Mouse (Mus musculus) c-Kit-negative CD71-positive TER-119-positive erythroid progenitor cells, embryonic 14.5 days (primary cell): ENCODE results near the gene Icam1.

Experiments used
- DNase-seq: peaks from one replicate; pipeline ENCODE4 v3.0.0-alpha.2; 2013; ENCODE audit warnings: low read depth, low spot score

The Icam1 gene

DNA sequence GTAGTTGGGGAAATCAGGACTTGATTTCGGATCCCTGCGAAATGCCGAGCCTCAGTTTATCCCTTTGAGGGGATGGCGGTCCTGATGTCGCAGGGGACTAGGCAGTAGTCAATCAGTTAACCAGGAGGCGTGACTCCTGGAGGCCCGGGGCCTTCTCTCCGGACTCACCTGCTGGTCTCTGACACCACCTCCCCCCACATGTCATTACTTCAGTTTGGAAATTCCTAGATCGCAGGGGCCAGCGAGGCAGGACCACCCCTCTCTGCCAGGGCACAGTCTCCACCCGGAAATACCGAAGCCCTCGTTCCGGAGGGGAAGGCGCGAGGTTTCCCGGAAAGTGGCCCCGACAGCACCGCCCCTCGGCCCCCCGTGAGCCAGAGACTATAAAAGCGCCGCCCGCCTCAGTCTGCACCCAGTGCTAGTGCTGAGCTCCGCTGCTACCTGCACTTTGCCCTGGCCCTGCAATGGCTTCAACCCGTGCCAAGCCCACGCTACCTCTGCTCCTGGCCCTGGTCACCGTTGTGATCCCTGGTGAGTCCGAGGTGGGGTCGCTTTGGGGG lies at the start of gene Icam1:
Gene Icam1, plus strand, starts transcription at position 415 of the 560 bp plus-strand sequence.
- no peak for DNase-seq

DNA sequence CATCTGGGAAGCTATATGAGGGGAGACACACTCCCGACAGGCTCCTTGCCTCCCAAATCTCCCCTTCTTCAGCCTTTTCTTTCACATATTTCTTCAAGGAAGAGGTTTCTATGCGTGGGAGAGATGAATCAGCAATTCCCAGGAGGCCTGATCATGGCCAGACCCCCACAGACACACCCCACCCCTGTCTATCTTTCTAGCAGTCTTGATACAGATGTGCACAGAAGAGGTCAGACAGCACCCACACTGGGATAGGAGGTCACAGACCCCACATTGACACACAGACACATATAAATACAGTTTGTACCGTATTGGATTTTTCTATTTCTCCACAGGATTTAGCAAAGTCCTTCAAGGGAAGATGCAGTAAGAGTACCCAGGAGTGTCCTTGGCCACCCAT lies 49.8 kb upstream of the Icam1 start:
- DNase-seq = no peak

DNA sequence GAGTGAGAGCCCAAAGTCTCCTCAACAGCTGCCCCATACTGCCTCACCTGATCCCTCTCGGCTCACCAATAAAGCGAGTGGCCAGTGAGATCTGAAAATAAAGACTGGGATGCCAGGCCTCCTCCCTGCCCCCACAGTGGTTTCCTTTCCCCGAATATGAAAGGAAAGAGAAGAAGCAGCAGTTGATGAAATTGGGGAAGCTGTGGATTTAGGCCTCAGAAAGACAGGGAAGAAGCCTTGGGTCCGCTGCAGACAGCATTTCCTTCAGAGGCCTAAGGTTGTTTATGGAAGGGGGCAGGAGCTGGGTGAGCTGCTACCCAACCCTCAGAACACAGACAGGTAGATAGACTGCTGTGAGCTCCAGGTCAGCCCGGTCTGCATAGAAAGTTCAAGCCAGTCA lies 49.0 kb upstream of the Icam1 start:
- DNase-seq = no peak

DNA sequence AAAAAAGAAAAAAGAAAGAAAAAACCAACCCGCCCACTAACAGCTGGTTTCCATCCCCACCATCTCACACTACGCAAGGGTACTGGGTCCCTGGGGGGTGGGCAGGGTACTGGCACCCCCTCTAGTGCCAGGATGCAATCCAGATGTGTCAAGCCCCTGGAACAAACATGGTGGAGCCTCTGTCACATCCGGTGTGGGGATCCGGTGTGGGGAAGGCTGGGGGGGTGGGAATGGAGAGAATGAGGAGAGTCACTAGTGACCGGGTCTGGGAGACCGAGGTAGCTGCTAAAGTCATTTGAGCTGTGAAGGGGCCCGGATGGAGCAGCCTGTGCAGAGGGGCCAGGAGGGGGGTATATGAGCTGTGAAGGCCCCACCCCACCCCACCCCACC lies 44.0 kb upstream of the Icam1 start:
- no peak for DNase-seq

DNA sequence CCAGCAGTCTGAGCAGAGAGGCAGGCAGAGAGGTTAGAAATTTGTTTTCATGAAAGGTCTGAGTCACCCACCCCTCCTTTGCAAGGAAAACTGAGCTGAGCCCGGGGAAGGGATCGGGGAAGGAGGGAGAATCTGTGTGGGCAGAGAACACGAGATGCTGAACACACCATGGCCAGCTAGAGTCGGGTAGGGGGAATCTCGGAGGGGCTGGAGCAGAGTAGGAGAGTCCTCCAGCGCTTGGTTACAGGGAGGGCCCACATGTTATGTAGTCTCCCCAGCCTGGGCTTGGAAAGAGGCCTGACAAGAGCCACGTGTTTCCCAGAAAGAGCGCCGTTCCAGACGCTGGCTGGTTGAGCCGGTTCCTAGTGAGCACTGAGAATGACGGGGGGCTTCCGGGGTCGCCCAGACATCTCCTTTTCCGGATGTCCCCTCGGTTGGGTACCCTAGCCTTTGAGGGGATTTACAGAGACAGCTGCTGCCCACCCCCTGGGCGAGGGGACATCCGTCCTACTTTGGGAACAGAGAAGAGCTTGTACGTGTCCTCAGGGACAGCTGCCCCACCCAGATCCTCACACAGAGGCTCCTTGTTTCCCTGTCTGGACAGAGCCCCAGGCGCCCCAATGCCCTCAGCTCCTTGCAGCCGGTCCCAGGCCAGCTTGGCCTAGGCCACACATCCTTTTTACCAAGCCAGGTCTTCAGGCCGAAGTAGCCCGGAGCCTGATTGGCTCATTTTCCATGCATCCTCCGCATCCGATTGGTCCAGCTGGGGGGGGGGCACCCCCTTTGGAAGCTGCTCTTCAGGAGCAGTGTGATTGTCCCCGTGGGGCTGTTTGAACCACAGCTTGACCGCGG lies 43.4 kb upstream of the Icam1 start:
- no peak for DNase-seq

DNA sequence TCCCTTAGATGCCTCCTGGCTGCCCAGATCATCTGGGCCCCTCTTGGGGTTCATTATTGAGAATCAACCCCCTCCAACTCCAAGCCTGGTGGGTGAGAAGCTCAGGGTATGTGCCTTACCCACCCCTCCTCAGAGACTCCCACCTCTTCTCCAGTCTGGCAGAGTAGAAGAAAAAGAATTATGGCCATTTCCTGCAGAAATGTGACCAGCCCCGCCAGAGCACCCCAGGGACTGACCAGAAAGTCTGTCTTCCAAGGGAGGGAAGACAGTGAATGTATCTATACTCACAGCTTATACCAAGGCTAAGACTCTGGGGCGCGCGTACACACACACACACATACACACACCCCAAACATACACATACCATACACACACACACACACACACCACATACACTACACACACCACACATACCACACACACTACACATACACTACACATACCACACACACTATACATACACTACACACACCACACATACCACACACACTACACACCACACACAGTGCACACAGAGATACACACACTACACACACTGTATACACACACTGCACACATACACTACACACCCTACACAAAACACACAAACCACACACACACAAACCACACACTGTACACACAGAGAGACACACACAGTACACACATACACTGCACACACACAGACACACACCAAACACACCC lies 42.6 kb upstream of the Icam1 start:
- no peak for DNase-seq

DNA sequence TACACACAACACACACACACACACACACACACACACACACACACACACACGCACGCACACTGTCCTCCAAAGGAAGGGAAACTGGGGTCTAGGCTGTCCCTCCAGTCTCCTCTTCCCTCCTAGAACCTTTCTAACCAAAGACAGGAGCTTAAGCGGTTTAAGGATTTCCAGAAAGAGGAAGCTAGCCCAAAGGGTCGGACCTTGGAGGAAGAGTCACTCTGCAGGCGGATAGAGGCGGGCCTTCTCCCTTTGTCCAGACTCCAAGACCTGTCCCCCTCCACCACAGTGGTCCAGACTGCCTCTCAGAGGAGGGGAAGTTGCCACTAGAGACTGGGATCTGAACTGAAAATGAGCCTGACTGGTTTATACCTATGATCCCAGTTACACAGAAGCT lies 42.1 kb upstream of the Icam1 start:
- no peak for DNase-seq

DNA sequence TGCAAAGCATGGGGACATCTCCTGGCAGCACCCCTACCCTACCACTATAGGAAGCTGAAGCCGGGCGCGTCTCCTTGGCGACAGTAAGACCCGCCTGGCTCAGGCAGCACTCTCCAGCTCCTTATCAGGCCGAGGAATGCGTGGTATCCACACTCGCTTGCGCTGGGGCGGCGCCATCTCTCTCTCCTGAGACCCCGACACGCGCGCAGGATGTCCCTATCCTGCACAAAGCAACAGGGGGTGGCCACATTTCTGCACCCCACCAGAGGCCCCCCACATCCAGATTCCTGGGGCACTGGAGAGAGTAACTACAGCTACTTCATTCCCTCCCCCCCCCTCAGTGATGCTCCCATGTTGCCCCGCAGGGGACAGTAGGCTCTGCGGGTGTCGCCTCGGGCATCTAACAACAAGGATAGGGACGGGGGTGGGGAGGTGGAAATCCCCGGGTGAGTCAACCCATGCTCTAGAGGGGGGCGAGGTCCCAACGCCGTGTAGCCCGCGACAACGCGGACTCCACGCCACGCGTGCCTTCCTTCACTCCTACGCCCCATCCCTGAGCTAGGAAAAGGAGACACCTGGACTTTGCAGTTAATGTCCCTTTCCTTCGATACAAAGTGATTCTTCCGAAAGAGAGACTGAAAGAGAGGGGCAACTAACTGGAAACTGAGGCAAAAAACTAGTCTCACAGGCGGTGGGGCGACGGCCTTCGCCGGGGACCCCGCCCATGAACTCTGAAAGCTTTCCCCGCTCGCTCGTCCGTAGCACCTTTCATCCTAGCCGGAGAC lies 40.2 kb upstream of the Icam1 start:
- no peak for DNase-seq

DNA sequence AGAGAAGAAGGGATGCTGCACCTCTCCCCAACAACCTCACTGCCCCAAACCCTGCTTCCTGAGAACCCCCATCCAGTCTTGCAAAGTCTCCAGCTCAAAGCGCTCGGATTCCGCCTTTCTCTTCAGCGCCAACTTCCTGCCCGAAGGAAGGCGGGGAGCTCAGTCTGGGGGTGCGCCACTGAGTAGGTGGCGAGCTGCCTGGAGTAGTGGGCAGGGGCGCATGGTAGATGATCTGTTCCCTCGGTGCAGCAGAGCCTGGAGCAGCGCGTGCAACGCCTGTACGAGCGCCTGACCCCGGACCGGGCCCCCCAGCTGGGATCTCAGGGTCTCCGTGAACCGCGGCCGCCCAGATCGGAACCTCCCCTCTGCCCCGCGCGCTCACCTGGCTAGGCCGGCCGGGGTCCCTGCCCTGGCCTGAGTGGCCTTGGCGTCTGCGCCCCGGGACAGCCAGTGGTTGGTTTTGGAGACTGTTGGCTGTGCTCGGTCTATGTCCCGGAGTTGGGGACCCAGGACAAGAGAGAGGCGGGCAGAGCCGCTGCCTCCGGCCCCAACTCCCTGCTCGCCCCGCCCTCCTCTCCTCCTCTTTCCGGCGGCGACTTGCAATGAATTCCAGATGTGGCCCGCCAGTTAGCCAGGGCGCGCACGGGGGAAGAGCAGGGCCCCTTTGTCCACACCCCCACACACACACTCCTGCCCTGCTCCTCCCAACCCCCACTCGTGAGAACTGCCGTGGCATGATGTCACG lies 39.4 kb upstream of the Icam1 start, which contains the start of gene S1pr2:
Gene S1pr2, minus strand, starts transcription at position 566 of the 745 bp plus-strand sequence.
- peak; percentile 16 for DNase-seq

DNA sequence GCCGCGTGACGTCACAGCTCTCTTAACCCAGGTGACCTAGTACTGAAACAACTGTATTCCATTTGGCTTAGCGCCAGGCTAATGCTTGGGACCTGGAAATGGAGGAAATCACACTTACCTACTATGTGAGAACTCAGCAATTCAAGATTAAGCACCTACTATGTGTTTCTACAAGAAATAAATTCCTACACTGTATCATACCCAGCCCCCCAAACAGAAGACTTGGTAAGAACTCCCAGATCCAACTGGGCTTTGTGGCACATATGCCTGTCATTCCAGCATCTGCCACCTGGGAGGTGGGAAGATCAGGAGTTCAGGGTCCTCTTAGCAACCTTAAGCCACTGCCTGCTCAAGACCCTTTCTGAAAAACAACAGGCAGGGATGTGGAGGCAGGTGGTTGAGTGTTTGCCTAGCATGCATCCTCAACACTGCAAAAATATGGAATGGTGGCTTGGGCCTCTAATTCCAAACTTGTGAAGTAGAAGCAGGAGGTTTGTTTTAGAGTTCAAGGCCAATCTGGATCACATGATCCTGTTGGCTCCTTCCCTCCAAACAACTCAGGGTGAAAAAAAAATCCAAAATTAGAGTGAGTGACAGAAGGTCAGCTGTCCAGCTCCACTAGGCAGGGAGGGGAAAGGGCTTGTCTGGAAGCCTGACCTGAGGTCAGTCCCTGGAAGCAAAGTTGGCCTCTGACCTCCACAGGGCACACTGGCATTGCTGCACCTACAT lies 38.7 kb upstream of the Icam1 start:
- DNase-seq = no peak

DNA sequence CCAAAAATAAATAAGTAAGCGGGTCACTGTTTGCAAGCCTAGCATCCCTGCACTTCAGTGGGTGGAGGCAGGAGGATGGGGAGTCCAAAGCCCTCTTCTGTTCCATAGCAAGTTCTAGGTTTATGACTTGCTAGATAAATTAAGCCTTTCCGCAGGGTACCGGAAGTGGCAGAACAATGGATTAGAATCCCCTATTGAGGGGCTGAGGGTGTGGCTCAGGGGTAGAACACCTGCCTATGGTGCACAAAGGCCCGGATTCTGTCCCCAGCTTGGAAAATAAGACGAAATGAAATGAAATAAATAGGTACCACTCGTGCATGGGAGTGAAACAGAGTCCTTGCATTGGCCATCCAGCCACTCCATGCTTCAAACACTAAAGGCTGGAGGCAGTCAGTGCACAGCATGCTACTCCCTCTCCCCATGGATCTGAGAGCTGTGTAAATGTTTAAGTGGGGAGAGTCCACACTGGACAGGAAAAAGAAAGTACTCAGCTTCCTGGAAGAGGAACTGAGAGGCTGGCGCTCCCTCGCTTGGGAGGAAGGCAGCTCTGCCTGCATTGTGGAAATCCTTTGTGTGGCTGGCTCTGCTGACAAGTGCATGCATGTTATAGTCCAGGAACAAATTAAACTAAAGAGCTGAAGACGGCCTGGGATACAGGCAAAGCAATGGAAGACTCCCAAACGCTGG lies 37.2 kb upstream of the Icam1 start:
- DNase-seq = no peak

DNA sequence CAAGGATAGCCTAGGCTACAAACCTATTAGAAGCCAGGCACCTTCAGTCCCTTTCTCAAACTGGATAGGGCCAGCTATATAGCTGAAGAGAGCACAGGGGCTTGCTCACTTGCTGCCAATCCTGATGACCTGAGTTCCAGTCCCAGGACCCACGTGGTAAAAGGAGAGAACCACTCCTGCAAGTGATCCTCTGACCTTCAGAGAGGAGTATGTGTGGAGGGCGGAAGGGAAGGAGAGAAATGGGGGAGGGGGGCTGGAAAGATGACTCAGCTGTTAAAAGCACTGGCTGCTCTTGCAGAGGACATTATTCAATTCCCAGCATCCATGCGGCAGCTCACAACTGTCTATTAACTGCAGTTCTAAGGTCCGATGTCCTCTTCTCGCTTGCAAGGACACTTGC lies 36.6 kb upstream of the Icam1 start:
- DNase-seq = no peak

DNA sequence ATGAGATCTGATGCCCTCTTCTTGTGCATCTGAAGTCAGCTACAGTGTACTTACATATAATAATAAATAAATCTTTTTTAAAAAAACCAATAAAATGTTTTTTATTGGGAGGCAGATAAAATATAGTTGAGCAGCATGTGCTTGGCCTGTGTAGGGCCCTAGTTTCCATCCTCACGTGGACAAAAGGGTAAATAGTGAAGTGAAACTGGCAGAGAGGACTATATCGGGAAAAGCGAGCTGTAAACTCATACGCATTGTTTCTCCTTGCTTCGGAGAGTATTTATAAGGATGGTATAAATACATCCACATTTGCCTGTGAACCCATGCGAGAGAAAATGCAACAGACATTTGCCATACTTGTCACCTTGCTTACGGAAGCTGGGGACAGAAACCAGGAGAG lies 36.0 kb upstream of the Icam1 start:
- DNase-seq = no peak

DNA sequence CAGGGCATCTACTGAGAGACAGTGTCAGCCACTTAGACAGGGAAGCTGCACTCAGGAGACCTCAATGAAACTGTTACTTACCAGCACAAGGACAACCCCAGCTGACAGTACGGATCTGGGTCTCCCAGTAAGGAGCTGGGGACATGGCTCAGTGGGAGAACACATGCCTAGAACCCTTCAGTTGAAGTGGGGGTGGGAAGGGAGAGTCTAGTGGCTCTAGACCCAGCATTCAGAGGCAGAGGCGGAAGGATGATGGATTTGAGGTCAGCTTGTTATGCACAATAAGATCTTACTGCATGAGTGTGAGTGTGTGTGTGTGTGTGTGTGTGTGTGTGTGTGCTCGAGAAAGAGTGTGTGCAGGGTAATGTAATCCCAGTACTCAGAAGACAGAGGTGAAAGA lies 33.6 kb upstream of the Icam1 start:
- no peak for DNase-seq

DNA sequence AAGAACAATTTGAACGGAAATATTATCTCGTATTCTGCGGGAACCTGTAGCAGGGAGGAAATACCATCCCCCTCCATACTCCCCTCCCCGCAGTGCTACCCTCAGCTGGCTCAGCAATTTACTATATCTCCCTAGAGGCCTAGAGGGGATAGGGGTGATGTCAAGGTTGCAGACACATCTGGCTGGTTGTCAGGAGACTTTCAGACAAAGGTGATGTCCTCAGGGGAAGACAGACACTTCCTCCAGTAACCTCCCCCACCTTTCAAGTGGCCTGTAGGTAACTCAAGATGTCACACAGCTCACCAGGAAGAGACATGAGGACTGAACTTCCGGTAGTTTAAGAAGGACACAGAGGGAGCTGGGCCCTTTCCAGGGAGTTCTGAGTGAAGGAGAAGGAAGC lies 32.6 kb upstream of the Icam1 start:
- DNase-seq = no peak

DNA sequence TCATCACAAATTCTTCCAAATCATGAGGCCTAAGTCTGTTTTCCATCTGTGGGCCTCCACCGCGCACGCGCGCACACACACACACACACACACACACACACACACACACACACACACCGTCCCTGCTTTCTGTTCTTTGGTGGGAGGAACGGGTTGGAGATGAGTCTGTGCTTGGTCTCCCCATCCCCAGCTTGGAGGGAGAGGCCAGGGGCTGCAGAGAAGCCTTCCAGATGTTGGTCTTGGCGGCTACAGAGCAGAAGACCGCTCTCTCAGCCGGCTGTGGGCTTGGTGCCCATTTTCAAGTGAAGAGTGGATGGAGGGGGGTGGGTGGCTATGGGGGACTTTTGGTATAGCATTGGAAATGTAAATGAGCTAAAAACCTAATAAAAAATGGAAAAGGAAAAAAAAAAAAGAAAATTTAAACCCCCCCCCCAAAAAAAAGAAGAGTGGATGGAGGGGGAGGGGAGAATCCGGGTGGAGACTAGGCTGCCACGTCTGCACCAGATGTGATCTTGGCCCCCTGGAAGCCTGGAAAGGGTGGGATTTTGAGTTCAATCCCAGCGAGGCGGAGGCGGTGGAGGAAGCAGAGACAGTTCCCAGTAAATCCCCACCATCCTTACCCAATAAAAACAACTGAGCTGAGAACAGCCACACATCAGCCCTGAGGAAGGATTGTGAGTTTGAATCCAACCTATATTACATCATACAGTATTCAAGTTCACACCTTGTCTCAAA lies 28.7 kb upstream of the Icam1 start:
- DNase-seq = no peak

DNA sequence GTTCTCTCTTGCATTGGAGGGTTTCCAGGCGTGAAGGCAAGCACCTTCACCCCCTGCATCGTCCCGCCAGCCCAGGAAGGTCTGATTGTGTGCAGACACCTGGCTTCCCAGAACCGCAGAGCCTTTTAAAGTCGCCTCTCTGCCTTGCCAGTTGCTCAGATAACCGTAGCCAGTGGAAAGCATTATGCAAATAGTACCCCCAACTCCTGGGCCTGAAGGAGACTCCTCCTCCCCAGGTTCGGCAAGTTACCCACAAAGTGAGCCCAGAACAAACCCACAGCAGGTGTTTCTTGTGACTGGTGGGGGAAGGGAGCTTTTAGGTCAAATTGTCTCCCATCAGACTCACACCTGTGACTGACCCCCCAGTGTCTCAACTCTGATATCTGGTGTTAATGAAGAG lies 27.8 kb upstream of the Icam1 start:
- DNase-seq = no peak

DNA sequence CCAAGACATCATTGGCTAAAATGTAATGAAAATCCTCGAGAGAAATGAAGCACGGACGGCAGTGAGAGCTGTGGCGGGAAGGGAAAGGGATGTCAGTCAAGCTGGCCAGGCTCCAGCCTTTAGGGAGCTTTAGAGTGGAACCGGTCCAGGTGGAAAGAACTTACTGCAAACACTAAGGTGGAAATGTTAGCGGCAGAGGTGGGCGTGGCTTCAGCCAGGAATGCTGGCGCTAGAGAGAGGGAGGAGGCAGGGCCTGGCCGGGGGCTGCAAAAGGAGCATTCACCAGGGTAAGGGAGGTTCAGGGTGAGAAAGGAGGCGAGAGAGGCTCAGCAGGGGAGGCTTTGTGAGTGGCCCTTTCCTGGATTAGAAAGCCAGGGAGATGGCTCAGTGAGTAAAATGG lies 24.9 kb upstream of the Icam1 start:
- DNase-seq = no peak

DNA sequence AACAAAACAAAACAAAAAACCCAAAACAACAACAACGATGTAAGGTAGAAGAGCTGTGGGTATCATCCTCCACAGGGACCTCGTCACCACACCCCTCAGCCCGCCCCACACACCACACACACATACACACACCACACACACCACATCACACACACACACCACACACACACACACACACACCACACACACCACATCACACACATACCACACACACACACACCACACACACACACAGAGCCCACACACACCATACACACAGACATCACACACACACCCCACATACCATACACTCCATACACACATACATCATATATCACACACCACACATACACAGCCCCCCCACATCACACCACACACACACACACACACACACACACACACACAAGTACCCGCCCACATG lies 24.2 kb upstream of the Icam1 start:
- DNase-seq = no peak
